Mouse (Mus musculus) B cell, adult 2 months (primary cell): ENCODE data around the gene Ifit2.
"Not testable (repeated sequence)": the region's sequence is repeated elsewhere in the genome, so short reads cannot be mapped to it uniquely, and the experiment has no call there.

ENCODE experiments used
- DNase-seq, 2 experiments: peaks; one replicate each; pipeline ENCODE4 v3.0.0; 2022

The Ifit2 gene

DNA sequence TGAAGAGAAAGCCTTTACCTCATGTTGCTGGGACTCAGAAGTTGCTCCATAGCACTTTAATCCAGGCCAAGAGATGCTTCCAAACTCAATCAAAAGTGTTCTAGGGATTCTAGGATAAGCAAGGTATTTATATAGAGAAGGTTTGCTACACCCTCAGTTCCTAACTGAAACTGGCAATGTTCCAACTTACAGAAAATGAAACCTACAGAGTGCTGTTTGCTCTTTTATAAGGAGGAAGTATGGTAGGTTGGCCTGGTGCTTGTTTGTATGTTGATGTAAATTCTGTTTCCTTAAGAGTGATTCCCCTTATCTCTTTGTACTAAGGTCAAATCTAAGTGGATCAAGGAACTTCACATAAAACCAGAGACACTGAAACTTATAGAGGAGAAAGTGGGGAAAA, 48.8 kb downstream of the Ifit2 start:
- DNase-seq = peak; percentile 50 to 56

DNA sequence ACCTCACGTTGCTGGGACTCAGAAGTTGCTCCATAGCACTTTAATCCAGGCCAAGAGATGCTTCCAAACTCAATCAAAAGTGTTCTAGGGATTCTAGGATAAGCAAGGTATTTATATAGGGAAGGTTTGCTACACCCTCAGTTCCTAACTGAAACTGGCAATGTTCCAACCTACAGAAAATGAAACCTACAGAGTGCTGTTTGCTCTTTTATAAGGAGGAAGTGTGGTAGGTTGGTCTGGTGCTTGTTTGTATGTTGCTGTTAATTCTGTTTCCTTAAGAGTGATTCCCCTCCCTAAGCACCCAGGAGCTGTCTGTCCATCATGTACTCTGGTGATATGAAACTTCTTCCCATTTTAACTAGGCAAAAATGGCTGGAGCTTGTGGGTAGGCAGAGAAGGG, 51.4 kb downstream of the Ifit2 start, which contains the start of gene Ifit1bl1:
Ifit1bl1 (minus strand) TSS at position 69 of the 400 bp plus-strand sequence.
- peak; percentile 39 to 43 for DNase-seq

DNA sequence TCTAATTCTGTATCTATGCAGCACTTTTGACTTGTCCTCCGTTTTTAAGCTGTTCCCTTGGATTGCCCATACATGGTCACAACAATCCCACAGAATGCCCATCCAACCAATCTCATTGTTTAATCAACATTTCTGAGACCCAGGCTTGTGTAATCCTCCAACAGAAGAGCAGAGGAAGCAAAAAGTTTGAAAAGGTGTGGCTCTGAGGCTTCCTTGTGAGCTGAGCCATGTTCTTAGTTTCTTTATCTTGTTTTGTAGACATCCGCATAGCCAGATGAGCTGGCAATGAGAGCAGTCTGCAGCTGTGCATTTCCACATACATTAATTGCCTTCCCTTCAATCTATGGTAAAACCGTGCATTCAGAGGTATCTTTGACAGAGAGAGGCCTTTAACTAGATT, 55.0 kb downstream of the Ifit2 start:
- no peak for DNase-seq

DNA sequence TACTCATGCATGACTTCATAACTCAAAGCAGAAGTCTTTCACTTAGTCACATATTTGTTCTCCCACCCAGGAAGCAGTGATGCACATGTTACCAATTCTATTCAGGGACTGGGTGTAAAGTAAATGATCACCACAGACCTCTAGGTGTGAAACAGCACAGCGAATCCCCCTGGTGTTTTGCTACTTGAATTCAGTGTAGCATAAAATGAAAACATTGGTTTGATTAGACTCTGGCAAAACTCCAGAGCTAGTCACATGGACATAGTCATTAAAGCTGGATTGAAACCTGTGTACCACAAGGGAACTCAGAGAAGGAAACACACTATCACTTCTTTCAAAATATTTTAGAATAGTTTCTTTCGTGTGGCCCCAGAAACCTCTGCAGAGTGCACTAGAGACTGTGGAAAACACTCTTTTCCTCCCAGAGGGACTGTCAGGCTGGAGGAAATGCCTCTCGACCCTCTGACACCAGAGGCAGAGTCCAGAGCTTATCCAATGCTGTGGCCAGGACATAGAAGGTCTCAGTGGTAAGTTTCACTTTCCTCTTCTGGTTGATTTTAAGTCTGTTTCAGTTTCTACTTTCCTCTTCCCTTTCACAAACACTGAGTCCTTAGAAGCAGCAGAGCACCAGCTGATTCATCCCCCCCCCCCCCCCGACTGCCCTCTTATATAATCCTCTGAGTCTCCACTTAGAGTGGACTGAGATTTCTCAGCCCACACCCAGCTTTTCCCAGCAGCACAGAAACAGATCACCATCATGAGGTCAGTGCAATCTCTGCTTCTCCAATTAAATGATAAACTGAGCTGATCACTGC, 57.0 kb downstream of the Ifit2 start, which contains the start of gene Ifit3b:
Ifit3b (plus strand) TSS at position 734 of the 815 bp plus-strand sequence.
- DNase-seq = peak; percentile 55 to 62

DNA sequence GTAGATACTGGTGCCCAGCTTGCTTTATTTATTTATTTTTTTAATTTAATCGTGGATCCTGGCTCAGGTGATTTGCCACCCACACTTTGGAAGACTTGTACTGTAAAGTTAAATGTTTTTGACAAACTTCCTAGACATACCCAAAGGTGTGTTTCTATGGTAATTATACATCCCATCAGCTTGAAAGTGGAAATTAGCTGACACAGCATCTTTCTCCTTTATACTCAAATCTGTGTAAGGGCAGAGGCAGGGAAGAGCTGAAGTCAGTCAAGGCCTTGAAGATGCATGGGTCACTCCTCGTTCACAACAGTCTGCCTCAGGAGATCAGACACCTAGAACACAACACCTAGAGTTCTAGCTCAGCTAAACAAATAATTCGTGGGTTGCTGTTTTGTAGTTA, 59.6 kb downstream of the Ifit2 start:
- DNase-seq = not testable (repeated sequence)

DNA sequence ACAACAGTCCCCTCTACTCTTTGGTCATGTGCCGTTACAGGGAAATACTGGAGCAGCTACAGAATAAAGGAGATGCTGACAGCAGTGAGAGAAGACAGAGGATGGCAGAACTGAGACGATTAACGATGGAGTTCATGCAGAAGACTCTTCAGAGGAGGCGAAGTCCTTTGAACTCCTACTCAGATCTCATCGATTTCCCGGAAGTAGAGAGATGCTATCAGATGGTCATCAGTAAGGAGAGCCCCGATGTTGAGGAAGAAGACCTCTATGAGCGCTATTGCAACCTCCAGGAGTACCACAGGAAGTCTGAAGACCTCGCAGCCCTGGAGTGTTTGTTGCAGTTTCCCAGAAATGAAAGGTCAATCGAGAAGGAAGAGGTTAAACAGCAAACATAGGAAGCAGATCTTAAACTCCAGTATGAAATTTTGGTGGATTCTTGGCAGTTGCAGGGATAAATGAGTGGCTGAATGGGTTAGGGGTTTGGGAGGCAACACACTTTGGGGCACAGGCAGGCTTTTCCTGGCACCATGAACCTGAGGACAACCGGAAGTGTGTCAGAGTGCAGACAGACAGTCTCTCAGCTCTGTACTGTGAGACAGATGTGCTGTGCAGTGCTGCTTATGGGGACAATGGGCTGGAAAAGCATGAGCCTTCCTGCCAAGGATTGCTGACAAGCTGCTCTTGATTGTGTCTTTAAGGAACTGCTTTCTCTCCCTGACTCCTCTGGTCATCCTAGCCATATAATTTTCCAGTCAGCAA, 61.9 kb downstream of the Ifit2 start:
- not testable (repeated sequence) for DNase-seq

DNA sequence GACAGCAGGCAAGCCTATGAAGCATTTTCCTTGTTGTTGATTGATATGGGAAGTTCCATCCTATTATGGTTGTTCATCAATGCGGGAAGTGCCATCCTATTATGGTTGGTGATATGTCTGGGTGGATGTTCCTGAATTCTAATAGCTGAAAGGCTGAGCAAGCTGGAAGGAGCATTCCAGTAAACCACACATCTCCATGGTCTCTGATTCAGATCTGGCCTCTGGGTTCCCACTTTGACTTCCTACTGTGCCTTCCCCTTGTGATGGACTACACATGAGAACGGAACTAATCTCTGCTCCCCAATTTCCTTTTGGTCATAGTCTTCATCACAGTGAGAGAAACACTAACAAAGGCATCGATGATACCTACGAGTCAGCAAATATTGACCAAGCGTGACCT, 70.4 kb downstream of the Ifit2 start:
- no peak for DNase-seq

DNA sequence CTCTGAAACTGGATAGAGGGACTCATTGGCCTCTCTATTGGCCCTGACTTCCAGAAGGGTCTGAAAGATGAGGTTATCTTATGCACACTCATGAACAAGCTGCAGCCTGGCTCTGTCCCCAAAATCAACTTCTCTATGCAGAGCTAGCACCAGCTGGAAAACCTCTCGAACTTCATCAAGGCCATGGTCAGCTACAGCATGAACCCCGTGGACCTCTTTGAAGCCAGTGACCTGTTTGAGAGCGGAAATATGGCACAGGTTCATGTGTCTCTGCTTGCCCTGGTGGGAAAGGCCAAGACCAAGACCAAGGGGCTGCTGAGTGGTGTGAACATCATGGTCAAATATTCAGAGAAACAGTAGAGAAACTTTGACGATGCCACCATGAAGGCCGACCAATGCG, 73.3 kb downstream of the Ifit2 start:
- no peak for DNase-seq

DNA sequence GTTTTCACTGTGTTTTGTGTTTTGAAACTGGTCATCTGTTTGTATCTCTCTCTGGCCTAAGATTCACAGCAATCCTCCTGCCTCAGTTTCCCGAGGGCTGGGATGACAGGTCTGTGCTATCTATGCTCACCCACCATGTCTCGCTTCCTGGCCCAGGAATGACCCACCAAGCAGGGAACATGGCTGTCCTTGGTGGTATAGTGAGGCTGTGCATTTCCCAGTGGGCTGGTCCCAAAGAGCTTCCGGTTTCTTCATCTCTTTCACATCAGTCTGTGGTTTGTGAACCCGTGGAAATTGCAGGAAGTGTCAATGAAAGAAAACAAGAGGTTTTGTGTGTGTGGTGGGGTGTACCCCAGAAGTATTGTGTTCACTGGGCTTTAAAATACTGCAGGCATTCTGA, 74.2 kb downstream of the Ifit2 start:
- no peak for DNase-seq
